Mouse (Mus musculus): ENCODE data around the gene Tec. TPM values are rescaled to one million over a fixed set of nuclear protein-coding genes. Genes with fewer than 3 reads are reported as not detected.

The Tec gene
- total and polyA plus RNA-seq, 3 experiments: 7.9 to 25.9 (median 20.1) TPM

- H3K4me2 ChIP-seq (ENCODE audit: insufficient read depth, low read depth, poor library complexity, severe bottlenecking): no peak overlapping the region
- TF ChIP-seq USF1 (IDR thresholded peaks at IDR 0.05; ENCODE audit: low read depth, low read length) (no peak), POLR2A (IDR thresholded peaks at IDR 0.05; ENCODE audit: low read depth, low read length) (no peak), RCOR1 (conservative IDR thresholded peaks at IDR 0.05; ENCODE audit: low read depth, low read length) (no peak), GABPA (IDR thresholded peaks at IDR 0.05; ENCODE audit: insufficient replicate concordance, low read depth, low read length) (no peak), ELF1 (IDR thresholded peaks at IDR 0.05; ENCODE audit: low read depth, low read length) (no peak), JUND (conservative IDR thresholded peaks at IDR 0.05; ENCODE audit: low read depth, low read length) (0 out of 2 replicates have a peak, but pooled peaks have one; percentile 5), EP300 (IDR thresholded peaks at IDR 0.05; ENCODE audit: low read length) (peak; percentile 63), CHD2 (IDR thresholded peaks at IDR 0.05; ENCODE audit: low read length) (no peak), USF2 (conservative IDR thresholded peaks at IDR 0.05; ENCODE audit: low read depth, low read length) (no peak), MAZ (IDR thresholded peaks at IDR 0.05; ENCODE audit: low read depth, low read length) (no peak), MAX (IDR thresholded peaks at IDR 0.05; ENCODE audit: low read length) (peak; percentile 46; the same call in 1 of the 2 replicates), CHD1 (IDR thresholded peaks at IDR 0.05; ENCODE audit: low read depth, low read length) (no peak), MXI1 (IDR thresholded peaks at IDR 0.05; ENCODE audit: low read depth, low read length) (0 out of 2 replicates have a peak, but pooled peaks have one; percentile 36), HCFC1 (IDR thresholded peaks at IDR 0.05; ENCODE audit: low read depth, low read length) (no peak), ZC3H11A (IDR thresholded peaks at IDR 0.05; ENCODE audit: low read depth, low read length) (no peak), RAD21 (IDR thresholded peaks at IDR 0.05; ENCODE audit: low read depth, low read length) (no peak), MEF2A (IDR thresholded peaks at IDR 0.05; ENCODE audit: borderline replicate concordance, low read depth, low read length) (peak; percentile 50; the same call in 1 of the 2 replicates), PAX5 (IDR thresholded peaks at IDR 0.05; ENCODE audit: low read length) (no peak), BHLHE40 (IDR thresholded peaks at IDR 0.05; ENCODE audit: low read depth, low read length) (peak; percentile 88), POLR2AphosphoS2 (IDR thresholded peaks at IDR 0.05; ENCODE audit: low read depth, low read length) (no peak), TBP (conservative IDR thresholded peaks at IDR 0.05; ENCODE audit: low read depth, low read length) (no peak), ZMIZ1 (IDR thresholded peaks at IDR 0.05; ENCODE audit: low read depth, low read length) (no peak), JUN (IDR thresholded peaks at IDR 0.05; ENCODE audit: insufficient read depth, low read depth, low read length) (no peak), NELFE (IDR thresholded peaks at IDR 0.05; ENCODE audit: low read depth, low read length) (no peak), CTCF (conservative IDR thresholded peaks at IDR 0.05 in 1 of 2, IDR thresholded peaks at IDR 0.05 in 1 of 2; ENCODE audit: low read depth in 2 of 2, low read length in 2 of 2) (no peak), IRF4 (IDR thresholded peaks at IDR 0.05; ENCODE audit: low read depth, low read length) (peak; percentile 46), UBTF (IDR thresholded peaks at IDR 0.05; ENCODE audit: low read depth, low read length) (no peak), MYC (IDR thresholded peaks at IDR 0.05; ENCODE audit: low read depth, low read length) (no peak; the same call in 1 of the 2 replicates), ZNF384 (IDR thresholded peaks at IDR 0.05; ENCODE audit: low read depth, low read length) (no peak), ZKSCAN1 (IDR thresholded peaks at IDR 0.05; ENCODE audit: borderline replicate concordance, low read depth, low read length) (no peak), MAFK (IDR thresholded peaks at IDR 0.05; ENCODE audit: insufficient replicate concordance, low read length) (no peak), ETS1 (conservative IDR thresholded peaks at IDR 0.05; ENCODE audit: low read depth, low read length) (peak; percentile 80), SIN3A (IDR thresholded peaks at IDR 0.05; ENCODE audit: low read length) (no peak), SMC3 (IDR thresholded peaks at IDR 0.05; ENCODE audit: low read depth, low read length) (0 out of 2 replicates have a peak, but pooled peaks have one; percentile 3), NRF1 (IDR thresholded peaks at IDR 0.05; ENCODE audit: low read depth, low read length) (no peak), E2F4 (IDR thresholded peaks at IDR 0.05; ENCODE audit: insufficient replicate concordance, low read depth, low read length) (no peak), KAT2A (IDR thresholded peaks at IDR 0.05; ENCODE audit: insufficient replicate concordance, low read length) (no peak), TCF12 (IDR thresholded peaks at IDR 0.05; ENCODE audit: low read depth, low read length) (peak; percentile 37; the same call in 1 of the 2 replicates)
- no peak overlapping the region for H3K9ac ChIP-seq (ENCODE audit: insufficient read depth, low read depth)
- no peak overlapping the region for H3K27ac ChIP-seq (ENCODE audit: insufficient read depth, low read depth)
- H3K4me3 ChIP-seq (replicated peaks in 1 of 3; ENCODE audit: low read depth in 2 of 3, low read length in 2 of 3, poor library complexity in 1 of 3): no peak overlapping the region
- no peaks in the 10 kb centered on the region for H3K27me3 ChIP-seq (replicated peaks)
- in situ Hi-C loops (cut with MboI; ENCODE audit: low pct_ligation_motif_present, low pct_unique_long_range_greater_than_20kb, low sequenced_read_pairs) (no loop called here), dilution Hi-C loops (cut with MboI; ENCODE audit: extremely low pct_ligation_motif_present, extremely low pct_unique_long_range_greater_than_20kb, low sequenced_read_pairs) (no loop called here)
- DNase-seq (ENCODE audit: extremely low read depth): peak; percentile 55
- H3K79me2 ChIP-seq (replicated peaks; ENCODE audit: control insufficient read depth, extremely low read depth, insufficient read depth, poor library complexity, severe bottlenecking): no peaks in the 10 kb centered on the region
- H3K4me1 ChIP-seq (ENCODE audit: control insufficient read depth in 1 of 2, insufficient read depth in 2 of 2): peaks cover 15 to 90% of the 10 kb centered on the region in 2 experiments
- peaks cover 0 to 29% of the 10 kb centered on the region in 2 experiments for H3K36me3 ChIP-seq (replicated peaks in 1 of 2; ENCODE audit: control insufficient read depth in 1 of 2, insufficient read depth in 1 of 2, low read length in 1 of 2)
- H3K9me3 ChIP-seq (replicated peaks; ENCODE audit: low read length): peaks cover 2% of the 10 kb centered on the region
Observed at GRCm38 (mm10) chr5:72810990-72811389, 57.3 kb downstream of the Tec start.

All from CH12.LX (cell line).